Mouse (Mus musculus) neural tube, embryonic 13.5 days (tissue): ENCODE data around the gene Rtp2. TPM values are rescaled to one million over a fixed set of nuclear protein-coding genes. Genes with fewer than 3 reads are reported as not detected.
A peak's percentile ranks its signal among the peaks of the same experiment; 100 is the strongest.

Source experiments
- ATAC-seq: fragments of 200-750 bp; cut with Nextera tagmentation; 2 replicates; pipeline ENCODE4 v1.8.0; 2017; ENCODE audit warnings: low read depth, mild to moderate bottlenecking, moderate TSS enrichment, moderate library complexity
- H3K27ac ChIP-seq: fragments of 300-500 bp; sonication (generic); replicated peaks from 2 replicates; pipeline ENCODE4 v1.5.1; 2015; ENCODE audit warnings: moderate library complexity, mild to moderate bottlenecking, inconsistent platforms
- H3K27me3 ChIP-seq: fragments of 300-500 bp; sonication (generic); 2 replicates; pipeline ENCODE4 v1.6.1; 2015; ENCODE audit warnings: mild to moderate bottlenecking, inconsistent platforms
- H3K36me3 ChIP-seq: fragments of 300-500 bp; sonication (generic); 2 replicates; pipeline ENCODE4 v1.6.1; 2015; ENCODE audit warnings: mild to moderate bottlenecking, inconsistent platforms
- H3K4me1 ChIP-seq: fragments of 300-500 bp; sonication (generic); replicated peaks from 2 replicates; pipeline ENCODE4 v1.6.1; 2015; ENCODE audit warnings: inconsistent platforms
- H3K4me2 ChIP-seq: fragments of 300-500 bp; sonication (generic); 2 replicates; pipeline ENCODE4 v1.6.1; 2015; ENCODE audit warnings: inconsistent platforms, mild to moderate bottlenecking, moderate library complexity
- H3K4me3 ChIP-seq: fragments of 300-500 bp; sonication (generic); 2 replicates; pipeline ENCODE4 v1.5.1; 2015; ENCODE audit warnings: mild to moderate bottlenecking, inconsistent platforms
- H3K9ac ChIP-seq: fragments of 300-500 bp; sonication (generic); 2 replicates; pipeline ENCODE4 v1.6.1; 2015; ENCODE audit warnings: moderate library complexity, mild to moderate bottlenecking, inconsistent platforms
- H3K9me3 ChIP-seq: fragments of 300-500 bp; sonication (generic); 2 replicates; pipeline ENCODE4 v1.6.1; 2016; ENCODE audit warnings: inconsistent platforms
- WGBS: fragments of 180-500 bp; shearing (Covaris S2); methylation state at CpG from one replicate; pipeline ENCODE4 v1.1.7; 2015; 5-methylcytosine and 5-hydroxymethylcytosine counted together
- polyA plus RNA-seq: library from polyadenylated mRNA; unstranded; fragments of >200 nt; fragmentation: Nextera tagmentation; extraction: Ambion mirVana; gene quantifications from 2 replicates; pipeline ENCODE4 v1.2.1, GENCODE M21; 2015

Gene Rtp2
- polyA plus RNA-seq, 1 experiment from 2014 or later = not detected

DNA sequence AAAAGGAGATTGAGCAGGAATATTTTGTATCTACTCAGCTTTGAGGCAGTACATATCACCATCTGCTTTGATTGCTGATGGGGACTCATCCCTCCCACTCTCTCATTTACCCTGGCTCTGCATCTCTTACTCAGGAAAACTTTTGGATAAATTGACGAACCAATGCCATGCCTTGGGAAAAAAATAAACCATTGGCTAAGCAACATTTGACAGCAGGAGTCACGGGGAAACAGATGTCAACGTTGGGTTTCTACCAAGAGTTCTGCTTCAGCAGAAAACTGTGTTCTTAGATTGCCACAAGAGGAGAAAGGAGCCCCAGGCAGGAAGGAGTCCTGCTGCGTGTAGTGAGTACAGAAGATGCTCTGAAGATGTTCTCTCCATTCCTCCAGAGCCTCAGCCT, 32.1 kb downstream of the Rtp2 start:
- 78% methylated on average over 4 of the region's 4 CpGs for WGBS
- Histone ChIP-seq H3K4me3 (no peak overlapping the region), H3K36me3 (no peaks in the 10 kb centered on the region), H3K4me1 (peaks cover 14% of the 10 kb centered on the region), H3K27ac (no peak overlapping the region), H3K27me3 (peaks cover 18% of the 10 kb centered on the region), H3K4me2 (no peak overlapping the region), H3K9ac (no peak overlapping the region), H3K9me3 (no peaks in the 10 kb centered on the region)
- no peak for ATAC-seq

- Histone ChIP-seq H3K9me3 (no peaks in the 10 kb centered on the region), H3K27ac (peak overlapping the region; percentile 61), H3K4me1 (peaks cover 14% of the 10 kb centered on the region), H3K4me2 (peak overlapping the region; percentile 58), H3K36me3 (no peaks in the 10 kb centered on the region), H3K27me3 (peaks cover 18% of the 10 kb centered on the region), H3K9ac (peak overlapping the region; percentile 26; the same call in 1 of the 2 replicates), H3K4me3 (peak overlapping the region; percentile 28; the same call in 1 of the 2 replicates)
- ATAC-seq = peak; percentile 92
- 14% methylated on average over 12 of the region's 12 CpGs for WGBS
Measured at GRCm38 (mm10) chr16:23898840-23899239, 33.4 kb downstream of the Rtp2 start.

GRCm38 (mm10) chr16:23897984-23898586, 34.1 kb downstream of the Rtp2 start:
- no peaks in the 10 kb centered on the region for H3K36me3 ChIP-seq
- H3K27me3 ChIP-seq = peaks cover 23% of the 10 kb centered on the region
- H3K4me3 ChIP-seq = peak overlapping the region; percentile 28
- peak overlapping the region; percentile 51 for H3K9ac ChIP-seq
- no peaks in the 10 kb centered on the region for H3K9me3 ChIP-seq
- 6% methylated on average over 15 of the region's 15 CpGs for WGBS
- peaks cover 14% of the 10 kb centered on the region for H3K4me1 ChIP-seq
- peak; percentile 97 for ATAC-seq
- peak overlapping the region; percentile 58 for H3K4me2 ChIP-seq
- peak overlapping the region; percentile 61 for H3K27ac ChIP-seq

GRCm38 (mm10) chr16:23897486-23897885, 34.7 kb downstream of the Rtp2 start:
- Histone ChIP-seq H3K4me3 (no peak overlapping the region; the same call in 1 of the 2 replicates), H3K9ac (peak overlapping the region; percentile 51), H3K36me3 (no peaks in the 10 kb centered on the region), H3K4me1 (peaks cover 14% of the 10 kb centered on the region), H3K9me3 (no peaks in the 10 kb centered on the region), H3K27ac (peak overlapping the region; percentile 59), H3K4me2 (peak overlapping the region; percentile 58), H3K27me3 (peaks cover 29% of the 10 kb centered on the region)
- 64% methylated on average over 5 of the region's 5 CpGs for WGBS
- no peak; the same call in 1 of the 2 replicates for ATAC-seq

GRCm38 (mm10) chr16:23895135-23895534, 37.1 kb downstream of the Rtp2 start:
- WGBS = 90% methylated on average over 3 of the region's 3 CpGs
- no peak overlapping the region for H3K9ac ChIP-seq
- no peak for ATAC-seq
- H3K4me1 ChIP-seq = peaks cover 27% of the 10 kb centered on the region
- peaks cover 53% of the 10 kb centered on the region for H3K27me3 ChIP-seq
- H3K27ac ChIP-seq = no peak overlapping the region
- H3K36me3 ChIP-seq = no peaks in the 10 kb centered on the region
- no peaks in the 10 kb centered on the region for H3K9me3 ChIP-seq
- no peak overlapping the region for H3K4me2 ChIP-seq
- H3K4me3 ChIP-seq = no peak overlapping the region

DNA sequence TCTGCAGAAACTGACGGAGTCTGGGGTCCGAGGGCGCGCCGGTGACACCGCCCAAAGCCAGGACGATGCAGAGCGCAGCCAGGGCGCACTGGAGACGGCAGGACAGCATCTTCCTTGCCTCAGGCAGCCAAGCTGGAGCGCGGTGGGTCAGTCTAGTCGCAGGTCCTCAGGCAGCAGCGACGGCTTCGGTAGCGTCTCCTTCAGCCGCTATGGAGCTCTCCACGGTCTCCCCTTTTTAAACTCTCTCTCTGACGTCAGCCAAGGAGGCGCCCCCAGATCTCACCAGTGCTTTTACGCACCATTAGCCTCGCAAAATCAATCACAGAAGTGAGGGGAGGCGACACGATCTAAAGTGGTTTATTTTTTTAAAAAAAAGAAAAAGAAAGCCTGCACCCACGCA, 41.6 kb downstream of the Rtp2 start, which contains the start of gene Sst:
Gene Sst, minus strand, starts transcription at position 323 of the 400 bp plus-strand sequence.
- Histone ChIP-seq H3K9me3 (no peaks in the 10 kb centered on the region), H3K27ac (peak within 1 kb of the TSS; percentile 46; the same call in 1 of the 2 replicates), H3K9ac (peak within 1 kb of the TSS; percentile 62), H3K4me2 (peak within 1 kb of the TSS; percentile 57), H3K36me3 (no peaks in the 10 kb centered on the region), H3K27me3 (peaks cover 45% of the 10 kb centered on the region), H3K4me3 (peak within 1 kb of the TSS; percentile 38), H3K4me1 (peaks cover 35% of the 10 kb centered on the region)
- peak; percentile 51; the same call in 1 of the 2 replicates for ATAC-seq
- WGBS = 4% methylated on average over 26 of the region's 26 CpGs

DNA sequence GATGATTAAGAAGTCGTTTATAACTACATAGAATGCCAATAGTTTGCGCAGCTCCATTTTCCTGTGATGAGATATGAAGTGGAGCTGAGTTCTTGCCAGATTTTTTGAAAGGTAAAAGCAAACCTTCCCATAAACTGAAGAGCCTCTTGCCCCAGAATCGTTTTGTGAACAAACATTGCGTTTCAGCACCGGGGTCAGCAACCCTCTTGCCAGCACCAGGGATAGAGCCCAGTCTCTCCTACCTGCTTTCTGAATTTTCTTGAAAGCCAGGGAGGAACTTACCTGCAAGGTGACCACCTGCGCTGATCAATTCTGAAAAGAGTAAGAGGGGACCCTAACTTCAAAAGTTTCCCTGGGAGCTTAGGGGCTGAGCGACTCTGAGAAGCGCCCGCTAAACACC, 42.0 kb downstream of the Rtp2 start:
- H3K4me1 ChIP-seq = peaks cover 40% of the 10 kb centered on the region
- H3K4me3 ChIP-seq = peak overlapping the region; percentile 38
- H3K4me2 ChIP-seq = peak overlapping the region; percentile 57
- ATAC-seq = no peak
- 6% methylated on average over 9 of the region's 9 CpGs for WGBS
- no peaks in the 10 kb centered on the region for H3K9me3 ChIP-seq
- peak overlapping the region; percentile 62 for H3K9ac ChIP-seq
- H3K27me3 ChIP-seq = peaks cover 41% of the 10 kb centered on the region
- H3K36me3 ChIP-seq = no peaks in the 10 kb centered on the region
- peak overlapping the region; percentile 46; the same call in 1 of the 2 replicates for H3K27ac ChIP-seq

- Histone ChIP-seq H3K9ac (no peak overlapping the region), H3K27ac (peak overlapping the region; percentile 52; the same call in 1 of the 2 replicates), H3K4me2 (no peak overlapping the region), H3K4me3 (no peak overlapping the region), H3K9me3 (no peaks in the 10 kb centered on the region), H3K36me3 (no peaks in the 10 kb centered on the region), H3K4me1 (peaks cover 49% of the 10 kb centered on the region), H3K27me3 (peaks cover 35% of the 10 kb centered on the region)
- WGBS = 33% methylated on average over 10 of the region's 10 CpGs
- peak; percentile 34; the same call in 1 of the 2 replicates for ATAC-seq
Measured at GRCm38 (mm10) chr16:23887910-23888579, 44.1 kb downstream of the Rtp2 start.

DNA sequence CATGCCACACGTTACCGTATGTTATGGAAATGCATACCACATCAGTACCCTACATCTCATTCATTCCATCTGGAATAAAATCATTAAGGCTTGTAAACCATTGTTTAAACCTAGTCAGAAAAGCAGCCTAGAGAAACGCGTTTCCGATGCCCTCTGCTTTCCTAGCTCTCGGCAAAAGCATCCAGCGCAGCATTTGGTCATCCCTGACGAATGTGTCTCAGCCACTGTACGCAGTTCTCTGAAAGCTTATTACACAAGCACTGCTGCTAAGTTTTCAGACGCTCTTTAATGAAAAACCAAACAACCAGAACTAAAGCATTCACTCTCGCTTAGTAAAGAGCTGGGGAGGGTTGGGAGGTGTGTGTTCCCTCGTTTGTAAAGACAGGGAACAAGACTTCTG, 47.1 kb downstream of the Rtp2 start:
- WGBS = 56% methylated on average over 12 of the region's 12 CpGs
- Histone ChIP-seq H3K9ac (no peak overlapping the region), H3K4me3 (no peak overlapping the region), H3K27ac (no peak overlapping the region), H3K27me3 (peaks cover 6% of the 10 kb centered on the region), H3K36me3 (no peaks in the 10 kb centered on the region), H3K4me2 (peak overlapping the region; percentile 14; the same call in 1 of the 2 replicates), H3K4me1 (peaks cover 35% of the 10 kb centered on the region), H3K9me3 (no peaks in the 10 kb centered on the region)
- ATAC-seq = no peak

Other genes starting within 250 kb of the Rtp2 start
- gene Sst, start 41.4 kb downstream of the Rtp2 start, polyA plus RNA-seq = 198 and 228 TPM in 2 replicates
- gene Gm37419, start 56.1 kb upstream of the Rtp2 start, polyA plus RNA-seq = not detected in 2 replicates
- gene Bcl6, start 56.5 kb upstream of the Rtp2 start, polyA plus RNA-seq = 0.37 and 0.53 TPM in 2 replicates